Mouse (Mus musculus) kidney, adult 2 months (tissue): ENCODE measurements around the gene BC004004. TPM values are rescaled to one million over a fixed set of nuclear protein-coding genes. Genes with fewer than 3 reads are reported as not detected.
A peak's percentile ranks its signal among the peaks of the same experiment; 100 is the strongest.

Experiments used
- DNase-seq: peaks from one replicate; pipeline ENCODE4 v3.0.0; 2021
- H3K27ac ChIP-seq: fragments of 200-500 bp; 2 replicates; pipeline ENCODE4 v1.5.1; 2012; ENCODE audit warnings: low read depth, low read length, control low read depth, inconsistent platforms; ENCODE audit not compliant: insufficient read depth
- H3K27me3 ChIP-seq: fragments of 200-500 bp; replicated peaks from 2 replicates; pipeline ENCODE4 v1.6.1; 2012; ENCODE audit warnings: mild to moderate bottlenecking, moderate library complexity, low read length, inconsistent platforms; ENCODE audit not compliant: control insufficient read depth, insufficient read depth
- H3K36me3 ChIP-seq: fragments of 200-500 bp; 2 replicates; pipeline ENCODE4 v1.6.1; 2012; ENCODE audit warnings: mild to moderate bottlenecking, moderate library complexity, low read length, inconsistent platforms; ENCODE audit not compliant: control insufficient read depth, insufficient read depth
- H3K4me1 ChIP-seq: fragments of 200-500 bp; 2 replicates; pipeline ENCODE4 v1.6.1; 2011; ENCODE audit warnings: low read length; ENCODE audit not compliant: control insufficient read depth, insufficient read depth
- H3K4me3 ChIP-seq: fragments of 200-500 bp; 2 replicates; pipeline ENCODE4 v1.5.1; 2011; ENCODE audit warnings: mild to moderate bottlenecking, low read depth, low read length, control low read depth; ENCODE audit not compliant: insufficient read depth
- CTCF ChIP-seq: fragments of 200-500 bp; conservative IDR thresholded peaks from 2 replicates; pipeline ENCODE4 v1.5.1; 2011; ENCODE audit warnings: low read depth, mild to moderate bottlenecking, control low read depth, low read length, moderate library complexity, mixed read lengths; ENCODE audit not compliant: insufficient read depth, insufficient read length
- POLR2A ChIP-seq: fragments of 200-500 bp; IDR thresholded peaks from one replicate; pipeline ENCODE4 v1.6.1; 2011; ENCODE audit warnings: low read depth, low read length, control low read depth
- WGBS: fragments of 180-500 bp; shearing (Covaris S2); methylation state at CpG from one replicate; pipeline ENCODE4 v1.1.7; 2018; 5-methylcytosine and 5-hydroxymethylcytosine counted together
- polyA plus RNA-seq: library from polyadenylated mRNA; depleted of rRNA; stranded (reverse); fragments of >200 nt; gene quantifications from 2 replicates; pipeline ENCODE4 v1.2.3, GENCODE M21; 2012

BC004004 gene
- polyA plus RNA-seq, 1 experiment: 228 TPM

DNA sequence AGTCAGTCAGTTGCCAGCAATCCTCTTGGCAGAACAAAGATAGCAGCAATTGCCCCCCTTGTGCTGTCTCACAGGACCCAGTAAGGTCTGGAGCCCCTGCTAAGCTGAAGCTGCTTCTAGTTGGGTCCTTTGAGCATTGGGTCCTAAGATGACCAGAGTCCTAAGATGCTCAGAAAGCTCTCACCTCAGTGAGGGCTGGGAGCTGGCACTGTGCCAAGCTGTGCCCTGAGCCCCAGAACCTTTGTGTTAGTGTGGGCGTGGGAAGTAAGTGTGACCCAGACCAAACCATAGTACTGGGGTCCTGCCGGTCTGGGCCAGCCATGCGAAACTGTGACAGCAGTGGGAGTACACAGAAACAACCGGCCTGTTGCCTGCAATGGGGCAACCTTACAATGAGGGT, 30.7 kb downstream of the BC004004 start:
- H3K27ac ChIP-seq: no peak overlapping the region

DNA sequence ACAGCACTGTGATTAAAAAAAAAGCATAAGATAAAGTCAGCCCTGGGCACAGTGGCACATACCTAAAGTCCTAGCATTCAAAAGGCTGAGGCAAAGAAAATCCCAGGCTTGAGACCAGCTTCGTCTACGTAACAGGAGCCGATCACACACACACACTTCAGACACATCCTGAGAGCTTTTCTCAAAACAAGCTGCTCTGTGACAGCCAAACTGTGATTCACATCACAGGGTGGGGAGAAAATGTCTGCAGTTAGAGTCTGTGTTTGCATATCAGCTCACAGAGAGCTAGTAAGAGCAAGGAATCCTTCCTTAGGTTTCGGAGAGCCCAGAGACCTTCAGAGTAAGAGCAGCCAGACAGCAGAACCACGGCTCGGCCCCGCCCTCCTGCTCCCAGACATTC, 32.3 kb downstream of the BC004004 start:
- Histone ChIP-seq H3K36me3 (no peaks in the 10 kb centered on the region; the same call in 1 of the 2 replicates), H3K27me3 (no peaks in the 10 kb centered on the region), H3K4me1 (peaks cover 12% of the 10 kb centered on the region), H3K4me3 (no peak overlapping the region), H3K27ac (no peak overlapping the region)
- TF ChIP-seq POLR2A (no peak), CTCF (no peak)
- DNase-seq: no peak
- 91% methylated on average over 7 of the region's 7 CpGs for WGBS

More for the DNA sequence above, 30.7 kb downstream of the BC004004 start:
- Histone ChIP-seq H3K4me3 (no peak overlapping the region), H3K36me3 (no peaks in the 10 kb centered on the region; the same call in 1 of the 2 replicates), H3K27me3 (no peaks in the 10 kb centered on the region), H3K4me1 (peaks cover 24% of the 10 kb centered on the region)
- no peak for DNase-seq
- WGBS: 68% methylated on average over 4 of the region's 4 CpGs
- TF ChIP-seq CTCF (no peak), POLR2A (no peak)

GRCm38 (mm10) chr17:29301421-29301820, 32.8 kb downstream of the BC004004 start:
- Histone ChIP-seq H3K27me3 (no peaks in the 10 kb centered on the region), H3K4me3 (no peak overlapping the region), H3K4me1 (peaks cover 9% of the 10 kb centered on the region), H3K36me3 (no peaks in the 10 kb centered on the region; the same call in 1 of the 2 replicates), H3K27ac (no peak overlapping the region)
- DNase-seq: peak; percentile 28
- WGBS: 94% methylated on average over 6 of the region's 6 CpGs
- TF ChIP-seq CTCF (no peak), POLR2A (no peak)

GRCm38 (mm10) chr17:29302149-29302548, 33.6 kb downstream of the BC004004 start:
- Histone ChIP-seq H3K27me3 (no peaks in the 10 kb centered on the region), H3K4me3 (no peak overlapping the region), H3K4me1 (peaks cover 4% of the 10 kb centered on the region), H3K27ac (no peak overlapping the region), H3K36me3 (no peaks in the 10 kb centered on the region; the same call in 1 of the 2 replicates)
- no peak for DNase-seq
- 71% methylated on average over 5 of the region's 5 CpGs for WGBS
- no peak for TF ChIP-seq POLR2A
- no peak for TF ChIP-seq CTCF

GRCm38 (mm10) chr17:29303087-29303486, 34.5 kb downstream of the BC004004 start:
- Histone ChIP-seq H3K4me3 (no peak overlapping the region), H3K4me1 (no peaks in the 10 kb centered on the region), H3K36me3 (no peaks in the 10 kb centered on the region; the same call in 1 of the 2 replicates), H3K27me3 (no peaks in the 10 kb centered on the region), H3K27ac (no peak overlapping the region)
- DNase-seq: no peak
- 69% methylated on average over 3 of the region's 3 CpGs for WGBS
- TF ChIP-seq CTCF (no peak), POLR2A (no peak)

DNA sequence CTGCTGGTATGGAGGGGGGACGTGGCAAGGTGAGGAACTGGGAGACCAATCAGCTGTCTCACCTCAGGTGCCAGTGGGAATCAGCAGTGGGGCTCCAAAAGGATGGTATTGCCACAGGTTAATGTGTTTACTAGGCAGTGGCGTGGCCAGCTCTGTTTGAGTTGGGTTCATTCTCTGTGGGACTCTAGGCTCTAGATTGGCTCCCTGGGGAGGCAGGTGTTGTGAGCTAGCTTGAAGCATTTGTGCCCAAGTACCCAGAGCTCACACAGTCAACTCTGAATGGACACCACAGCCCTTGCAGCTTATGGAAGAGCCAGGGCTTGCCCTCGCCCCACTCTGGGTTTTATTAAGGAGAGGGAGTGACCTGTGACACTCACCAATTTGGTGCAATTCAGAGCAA, 35.3 kb downstream of the BC004004 start:
- WGBS: 84% methylated on average over 3 of the region's 3 CpGs
- H3K36me3 ChIP-seq: no peaks in the 10 kb centered on the region; the same call in 1 of the 2 replicates
- no peak for DNase-seq
- H3K4me3 ChIP-seq: no peak overlapping the region
- H3K4me1 ChIP-seq: no peaks in the 10 kb centered on the region
- TF ChIP-seq POLR2A: no peak
- no peak for TF ChIP-seq CTCF
- H3K27ac ChIP-seq: no peak overlapping the region
- H3K27me3 ChIP-seq: no peaks in the 10 kb centered on the region

DNA sequence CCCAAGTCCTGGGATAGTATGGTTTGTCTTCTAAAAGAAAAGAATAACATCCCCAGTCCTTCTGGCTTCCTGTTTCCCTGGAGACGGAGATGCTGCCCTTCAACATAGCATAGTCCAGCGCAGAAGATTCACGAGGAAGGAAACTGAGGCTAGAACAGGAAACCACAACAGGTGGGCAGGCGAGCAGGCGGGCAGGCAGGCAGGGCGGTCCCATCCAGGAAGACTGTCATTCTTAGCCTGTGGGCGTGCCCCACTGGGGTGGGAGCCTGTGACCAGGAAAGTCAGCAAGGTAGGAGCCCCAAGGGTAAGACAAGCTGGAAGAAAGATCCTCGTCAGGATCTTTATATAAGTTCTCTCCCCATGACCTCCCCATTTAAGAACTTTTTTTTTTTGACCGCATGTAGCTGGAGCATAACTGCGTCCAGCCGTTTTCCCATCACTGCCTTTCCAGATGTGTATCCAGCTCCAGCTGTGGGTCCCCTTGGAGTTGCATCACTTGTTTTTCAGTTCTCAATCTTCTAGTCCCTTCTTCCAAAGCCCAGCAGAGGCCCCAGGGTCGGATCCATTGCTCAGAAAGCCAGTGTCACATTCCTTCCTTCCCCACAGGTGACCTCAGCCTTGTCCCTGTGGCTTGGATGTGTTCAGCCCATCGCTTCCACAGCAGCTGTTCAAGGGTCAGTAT, 35.9 kb downstream of the BC004004 start:
- no peak for TF ChIP-seq CTCF
- Histone ChIP-seq H3K27ac (no peak overlapping the region), H3K36me3 (no peaks in the 10 kb centered on the region; the same call in 1 of the 2 replicates), H3K4me3 (no peak overlapping the region), H3K4me1 (no peaks in the 10 kb centered on the region), H3K27me3 (no peaks in the 10 kb centered on the region)
- WGBS: 54% methylated on average over 13 of the region's 13 CpGs
- DNase-seq: peak; percentile 26
